Mouse (Mus musculus) thymus, postnatal 36 days (tissue): ENCODE results near the gene Aig1.

Experiments
- DNase-seq, 2 experiments: peaks; one replicate each; pipeline ENCODE4 v3.0.0; 2022; ENCODE audit warnings: mixed read lengths in 2 of 2

Aig1 gene

GRCm38 (mm10) chr10:13849205-13849604 lies 19.6 kb downstream of the Aig1 start:
- DNase-seq: no peak

DNA sequence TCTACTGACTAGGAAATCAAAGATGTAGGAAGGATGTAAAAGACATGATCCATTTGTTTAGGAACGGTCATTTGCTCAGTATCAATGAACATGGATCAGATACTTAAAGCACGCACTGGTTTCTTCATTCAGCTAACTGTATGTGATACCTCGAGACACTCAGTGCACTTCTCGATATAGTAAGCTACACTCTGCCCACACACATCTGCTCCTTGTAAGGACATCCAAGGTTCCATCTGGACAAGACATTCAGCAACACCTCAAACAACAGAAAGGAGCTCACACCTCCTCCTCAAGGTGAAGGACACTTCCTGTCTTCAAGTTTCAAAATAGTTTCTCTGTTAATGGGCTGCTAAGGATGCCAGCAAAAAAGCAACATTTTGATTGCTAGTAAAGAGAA lies 23.9 kb downstream of the Aig1 start:
- DNase-seq: no peak

DNA sequence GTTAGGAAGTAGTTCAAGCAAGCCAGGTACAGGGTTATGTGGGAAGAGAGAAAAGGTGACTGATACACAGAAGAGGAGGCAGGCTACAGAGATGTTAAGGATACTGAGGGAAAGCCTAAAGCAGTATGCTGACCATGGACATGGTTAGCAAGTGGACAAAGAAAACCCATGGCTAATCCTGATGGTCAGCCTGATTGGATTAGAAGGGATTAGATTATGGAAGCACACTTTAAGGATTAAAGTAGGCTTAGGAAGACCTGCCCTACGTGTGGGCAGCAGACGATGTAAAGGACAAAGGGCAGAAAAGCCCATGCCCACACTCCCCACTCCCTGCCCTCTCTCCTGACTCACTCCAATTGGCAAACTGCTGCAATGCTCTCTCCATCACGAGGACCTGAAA lies 25.0 kb downstream of the Aig1 start:
- DNase-seq: no peak

DNA sequence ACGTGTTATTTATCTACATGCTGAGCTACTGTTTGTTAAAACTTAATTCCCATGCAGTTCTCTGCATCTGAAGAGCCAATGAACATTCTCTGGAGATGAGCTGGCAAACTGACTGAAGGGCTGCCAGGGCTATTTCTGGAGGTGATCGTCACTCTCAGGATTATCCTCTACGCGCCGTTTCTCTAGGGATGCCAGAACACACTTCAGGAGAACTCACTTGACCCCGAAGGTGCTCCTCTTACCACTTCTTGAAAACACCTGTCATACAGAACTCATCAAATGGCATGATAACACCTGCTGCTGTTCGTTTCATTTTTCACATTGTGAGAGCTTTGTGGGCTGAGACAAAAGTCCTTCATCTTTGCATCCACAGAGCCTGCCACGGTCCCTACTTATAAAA lies 25.9 kb downstream of the Aig1 start:
- no peak for DNase-seq

DNA sequence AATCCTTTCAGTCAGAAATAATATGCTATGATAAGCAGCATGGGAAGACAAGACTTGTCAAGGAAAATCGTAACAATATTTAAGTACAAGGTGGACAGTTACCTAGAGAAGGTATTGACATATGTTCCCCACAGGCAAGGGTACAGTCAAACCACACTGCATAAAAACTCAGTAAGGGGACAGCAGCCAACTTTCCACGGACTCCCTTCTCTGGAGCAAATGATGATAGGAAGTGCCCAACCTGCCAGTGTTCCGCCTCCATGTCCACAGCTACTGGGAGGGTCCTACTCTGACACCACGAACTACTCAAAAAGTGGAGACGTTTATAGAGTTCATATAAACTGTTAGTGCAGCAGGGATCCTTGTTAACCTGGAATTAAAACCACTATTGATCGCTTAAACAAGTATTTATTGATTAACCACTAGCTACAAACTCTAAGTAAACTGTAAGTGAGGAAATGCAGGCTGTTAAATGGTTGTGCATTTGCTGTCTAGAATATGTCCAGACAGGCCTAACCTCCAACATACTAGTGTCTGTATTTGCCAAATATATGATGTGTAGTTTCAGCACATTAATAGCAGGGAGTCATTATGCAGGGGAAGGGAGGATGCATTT lies 30.2 kb downstream of the Aig1 start:
- no peak for DNase-seq

DNA sequence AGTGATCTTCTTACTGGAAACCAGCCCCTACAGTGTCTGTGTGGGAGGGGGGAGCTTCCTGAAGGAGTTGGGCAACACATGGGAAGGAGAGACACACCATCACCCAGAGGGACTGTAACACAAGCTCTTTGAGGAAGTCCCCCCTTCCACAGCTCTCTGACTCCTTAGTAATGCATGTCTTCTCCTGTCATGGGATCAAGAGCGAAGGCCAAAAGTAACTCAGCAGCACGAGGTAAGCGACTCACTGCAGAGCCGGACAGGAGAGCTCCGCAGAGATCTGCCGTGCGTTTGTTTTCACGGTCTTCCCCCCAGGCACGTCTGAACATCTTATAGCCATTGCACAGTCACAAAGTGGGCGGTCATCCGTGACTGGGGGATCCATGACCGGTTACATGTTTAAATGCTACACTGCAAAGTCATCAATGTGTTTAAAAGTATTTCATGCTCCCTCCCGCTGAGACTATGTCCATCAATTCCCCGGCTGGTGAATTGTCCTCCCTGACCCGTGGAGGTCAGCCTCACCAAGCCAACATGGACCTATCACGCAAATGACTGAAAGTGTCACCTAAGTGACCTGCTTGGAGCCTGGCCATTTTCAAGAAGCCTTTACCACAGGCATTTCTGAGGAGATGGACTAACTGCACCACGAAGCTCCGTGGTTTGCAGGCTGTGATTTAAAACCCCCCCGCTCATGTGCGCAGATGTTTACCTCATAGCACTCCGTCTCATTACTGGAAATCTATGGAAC lies 30.9 kb downstream of the Aig1 start:
- DNase-seq: no peak

GRCm38 (mm10) chr10:13836956-13837355 lies 31.8 kb downstream of the Aig1 start:
- DNase-seq: no peak

- no peak for DNase-seq
These were observed 32.9 kb downstream of the Aig1 start for GRCm38 (mm10) chr10:13835737-13836475.

DNA sequence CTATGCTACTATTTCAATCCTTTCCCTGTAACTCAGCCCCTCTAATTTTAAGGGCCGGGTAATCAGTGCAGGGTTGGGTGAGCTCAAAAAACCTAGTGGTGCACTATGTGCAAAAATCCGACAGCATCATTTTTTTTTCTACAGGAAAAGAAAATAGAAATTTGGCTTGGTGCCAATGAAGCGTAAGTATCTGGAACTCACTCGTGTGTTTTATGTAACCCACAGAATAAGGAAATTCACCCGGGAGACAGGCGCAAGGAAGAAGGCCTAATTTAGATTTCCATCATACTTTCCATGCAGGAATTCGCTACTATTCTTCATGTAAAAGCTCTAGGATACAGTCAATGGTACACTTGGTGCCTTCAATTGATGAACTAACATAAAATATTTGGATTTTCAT lies 34.7 kb downstream of the Aig1 start:
- DNase-seq: no peak

DNA sequence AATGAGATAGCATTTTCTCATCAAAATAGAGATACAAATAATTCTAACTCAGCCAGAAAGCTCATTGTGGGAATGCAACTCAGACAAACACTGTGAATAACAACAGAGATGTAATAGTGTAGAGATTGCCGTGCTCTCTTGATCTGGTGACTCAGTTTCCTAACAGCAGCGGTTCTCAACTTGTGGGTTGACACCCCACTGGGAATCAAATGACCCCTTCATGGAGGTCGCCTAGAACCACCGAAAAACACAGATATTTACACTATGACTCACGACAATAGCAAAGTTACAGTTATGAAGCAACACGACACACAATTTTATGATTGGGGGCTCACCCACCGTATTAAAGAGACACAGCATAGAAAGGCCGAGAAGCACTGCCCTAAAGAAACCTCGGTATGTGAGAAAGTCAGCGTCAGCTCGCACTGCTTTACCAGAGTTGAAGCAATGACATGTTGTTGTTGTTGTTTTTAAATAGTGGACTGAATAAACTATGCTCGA lies 35.7 kb downstream of the Aig1 start:
- DNase-seq: no peak

GRCm38 (mm10) chr10:13832546-13833033 lies 36.2 kb downstream of the Aig1 start:
- DNase-seq: no peak

GRCm38 (mm10) chr10:13827150-13827549 lies 41.6 kb downstream of the Aig1 start:
- no peak for DNase-seq

DNA sequence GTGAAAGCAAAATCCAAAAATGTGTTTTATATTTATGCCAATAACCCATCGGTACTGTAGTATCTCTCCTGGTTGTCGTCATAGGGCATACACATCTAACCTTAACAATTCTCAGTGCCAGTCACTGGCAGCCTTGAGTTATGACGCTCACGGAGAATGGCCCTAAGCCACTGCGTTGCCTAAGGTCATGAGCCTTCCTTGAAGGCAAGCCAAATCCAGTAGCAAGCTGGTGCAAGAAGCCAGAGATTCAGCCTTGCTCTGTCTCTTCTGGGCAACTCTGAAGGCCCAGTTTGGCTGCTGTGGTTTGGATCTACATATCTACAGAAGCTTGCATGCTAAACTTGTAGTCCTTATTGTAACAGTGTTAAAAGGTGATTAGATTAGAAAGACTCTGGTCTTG lies 55.2 kb downstream of the Aig1 start:
- no peak for DNase-seq

GRCm38 (mm10) chr10:13808291-13808690 lies 60.5 kb downstream of the Aig1 start:
- DNase-seq: no peak

GRCm38 (mm10) chr10:13806806-13807205 lies 62.0 kb downstream of the Aig1 start:
- DNase-seq: no peak

GRCm38 (mm10) chr10:13801296-13801695 lies 67.5 kb downstream of the Aig1 start:
- no peak for DNase-seq

DNA sequence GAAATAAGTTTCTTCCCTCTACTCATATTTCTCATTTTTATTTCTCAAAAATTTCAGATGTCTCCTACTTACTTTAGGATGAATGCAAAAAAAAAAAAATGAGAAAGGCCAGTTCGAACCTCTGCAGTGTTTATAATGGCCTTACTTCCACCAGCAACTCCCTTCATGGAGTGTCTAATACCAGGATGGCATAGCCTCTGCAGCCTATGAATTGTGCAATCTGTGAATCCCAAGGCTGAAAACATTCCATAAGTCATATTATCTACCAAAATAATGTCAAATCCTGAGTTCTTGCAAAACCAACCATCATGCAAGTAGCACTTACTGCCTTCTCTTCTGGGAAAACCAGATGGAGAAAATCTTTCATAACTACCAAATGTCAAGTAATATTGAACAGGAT lies 75.3 kb downstream of the Aig1 start:
- DNase-seq: no peak

- DNase-seq: no peak
These were observed 76.0 kb downstream of the Aig1 start for GRCm38 (mm10) chr10:13792788-13793187.

GRCm38 (mm10) chr10:13789604-13790003 lies 79.2 kb downstream of the Aig1 start:
- DNase-seq: no peak

GRCm38 (mm10) chr10:13788057-13788456 lies 80.7 kb downstream of the Aig1 start:
- DNase-seq: no peak

DNA sequence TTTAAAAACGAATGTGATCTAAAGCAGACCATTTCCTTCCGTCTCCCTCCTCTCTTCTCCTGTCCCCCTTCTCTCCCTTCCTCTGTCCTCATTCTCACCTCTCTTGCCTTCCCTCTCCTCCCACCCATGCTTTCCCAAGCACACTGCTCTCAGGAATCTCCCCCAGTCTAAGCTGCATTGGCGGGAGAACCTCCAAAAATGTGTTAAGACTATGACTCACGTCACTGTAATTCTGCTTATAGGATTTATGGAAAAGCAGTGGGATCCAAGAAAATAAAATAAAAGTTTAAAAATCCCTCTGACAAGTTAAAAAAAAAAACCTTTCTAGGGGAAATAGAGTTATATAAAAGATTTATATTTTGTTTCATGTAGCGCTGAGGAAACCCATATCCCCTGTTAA lies 86.0 kb downstream of the Aig1 start:
- no peak for DNase-seq

GRCm38 (mm10) chr10:13782235-13782757 lies 86.5 kb downstream of the Aig1 start:
- DNase-seq: no peak

- DNase-seq: no peak
These were observed 92.8 kb downstream of the Aig1 start for GRCm38 (mm10) chr10:13776014-13776413.
